Mouse (Mus musculus): ENCODE measurements around the gene Wwox. TPM values are rescaled to one million over a fixed set of nuclear protein-coding genes. Genes with fewer than 3 reads are reported as not detected.

Wwox gene
- polyA plus RNA-seq, 1 experiment from 2014 or later = 10.3 TPM

GRCm38 (mm10) chr8:114849461-114849860, 410.0 kb downstream of the Wwox start:
- Histone ChIP-seq H3K36me3 (ENCODE audit: control insufficient read depth, insufficient read depth, low read length) (no peaks in the 10 kb centered on the region), H3K4me2 (no peak overlapping the region), H3K9me3 (replicated peaks; ENCODE audit: control insufficient read depth, low read length) (no peaks in the 10 kb centered on the region), H3K9ac (ENCODE audit: low read depth, low read length) (no peak overlapping the region), H3K27me3 (ENCODE audit: control insufficient read depth, insufficient read depth, low read length) (no peaks in the 10 kb centered on the region; the same call in 1 of the 2 replicates), H3K4me3 (ENCODE audit: low read depth, low read length) (no peak overlapping the region), H3K4me1 (ENCODE audit: control insufficient read depth, insufficient read depth, low read length) (no peaks in the 10 kb centered on the region), H3K27ac (ENCODE audit: low read depth, low read length) (no peak overlapping the region)
- ATAC-seq (replicated peaks; ENCODE audit: insufficient number of reproducible peaks, low FRiP score, low TSS enrichment) = no peak
- 79% methylated on average over 9 of the region's 9 CpGs for WGBS (ENCODE audit: insufficient replicate concordance)

GRCm38 (mm10) chr8:114850014-114850870, 410.8 kb downstream of the Wwox start:
- H3K4me2 ChIP-seq = no peak overlapping the region; the same call in 1 of the 2 replicates
- H3K36me3 ChIP-seq (ENCODE audit: control insufficient read depth, insufficient read depth, low read length) = no peaks in the 10 kb centered on the region
- H3K9ac ChIP-seq (ENCODE audit: low read depth, low read length) = no peak overlapping the region
- no peak for ATAC-seq (replicated peaks; ENCODE audit: insufficient number of reproducible peaks, low FRiP score, low TSS enrichment)
- no peaks in the 10 kb centered on the region; the same call in 1 of the 2 replicates for H3K27me3 ChIP-seq (ENCODE audit: control insufficient read depth, insufficient read depth, low read length)
- H3K4me3 ChIP-seq (ENCODE audit: low read depth, low read length) = no peak overlapping the region
- no peaks in the 10 kb centered on the region for H3K4me1 ChIP-seq (ENCODE audit: control insufficient read depth, insufficient read depth, low read length)
- WGBS (ENCODE audit: insufficient replicate concordance) = 43% methylated on average over 15 of the region's 15 CpGs
- no peak overlapping the region for H3K27ac ChIP-seq (ENCODE audit: low read depth, low read length)
- no peaks in the 10 kb centered on the region for H3K9me3 ChIP-seq (replicated peaks; ENCODE audit: control insufficient read depth, low read length)

GRCm38 (mm10) chr8:114853765-114854164, 414.3 kb downstream of the Wwox start:
- Histone ChIP-seq H3K4me2 (no peak overlapping the region), H3K4me1 (ENCODE audit: control insufficient read depth, insufficient read depth, low read length) (no peaks in the 10 kb centered on the region), H3K4me3 (ENCODE audit: low read depth, low read length) (no peak overlapping the region), H3K36me3 (ENCODE audit: control insufficient read depth, insufficient read depth, low read length) (no peaks in the 10 kb centered on the region), H3K9ac (ENCODE audit: low read depth, low read length) (no peak overlapping the region), H3K27ac (ENCODE audit: low read depth, low read length) (no peak overlapping the region), H3K9me3 (replicated peaks; ENCODE audit: control insufficient read depth, low read length) (no peaks in the 10 kb centered on the region), H3K27me3 (ENCODE audit: control insufficient read depth, insufficient read depth, low read length) (no peaks in the 10 kb centered on the region)
- WGBS (ENCODE audit: insufficient replicate concordance) = 79% methylated on average over 4 of the region's 4 CpGs
- ATAC-seq (replicated peaks; ENCODE audit: insufficient number of reproducible peaks, low FRiP score, low TSS enrichment) = no peak

GRCm38 (mm10) chr8:114855833-114856232, 416.4 kb downstream of the Wwox start:
- Histone ChIP-seq H3K4me2 (no peak overlapping the region), H3K27ac (ENCODE audit: low read depth, low read length) (no peak overlapping the region), H3K27me3 (ENCODE audit: control insufficient read depth, insufficient read depth, low read length) (no peaks in the 10 kb centered on the region), H3K4me1 (ENCODE audit: control insufficient read depth, insufficient read depth, low read length) (no peaks in the 10 kb centered on the region), H3K36me3 (ENCODE audit: control insufficient read depth, insufficient read depth, low read length) (no peaks in the 10 kb centered on the region), H3K4me3 (ENCODE audit: low read depth, low read length) (no peak overlapping the region), H3K9me3 (replicated peaks; ENCODE audit: control insufficient read depth, low read length) (no peaks in the 10 kb centered on the region), H3K9ac (ENCODE audit: low read depth, low read length) (no peak overlapping the region)
- 57% methylated on average over 7 of the region's 7 CpGs for WGBS (ENCODE audit: insufficient replicate concordance)
- no peak for ATAC-seq (replicated peaks; ENCODE audit: insufficient number of reproducible peaks, low FRiP score, low TSS enrichment)

- Histone ChIP-seq H3K9me3 (replicated peaks; ENCODE audit: control insufficient read depth, low read length) (no peaks in the 10 kb centered on the region), H3K9ac (ENCODE audit: low read depth, low read length) (no peak overlapping the region), H3K36me3 (ENCODE audit: control insufficient read depth, insufficient read depth, low read length) (no peaks in the 10 kb centered on the region), H3K4me3 (ENCODE audit: low read depth, low read length) (no peak overlapping the region), H3K27ac (ENCODE audit: low read depth, low read length) (no peak overlapping the region), H3K27me3 (ENCODE audit: control insufficient read depth, insufficient read depth, low read length) (no peaks in the 10 kb centered on the region), H3K4me2 (no peak overlapping the region), H3K4me1 (ENCODE audit: control insufficient read depth, insufficient read depth, low read length) (no peaks in the 10 kb centered on the region)
- 75% methylated on average over 3 of the region's 3 CpGs for WGBS (ENCODE audit: insufficient replicate concordance)
- no peak for ATAC-seq (replicated peaks; ENCODE audit: insufficient number of reproducible peaks, low FRiP score, low TSS enrichment)
Measured at GRCm38 (mm10) chr8:114865911-114866310, 426.5 kb downstream of the Wwox start.

- Histone ChIP-seq H3K4me2 (no peak overlapping the region), H3K36me3 (ENCODE audit: control insufficient read depth, insufficient read depth, low read length) (no peaks in the 10 kb centered on the region), H3K27me3 (ENCODE audit: control insufficient read depth, insufficient read depth, low read length) (no peaks in the 10 kb centered on the region), H3K4me1 (ENCODE audit: control insufficient read depth, insufficient read depth, low read length) (no peaks in the 10 kb centered on the region), H3K9ac (ENCODE audit: low read depth, low read length) (no peak overlapping the region), H3K4me3 (ENCODE audit: low read depth, low read length) (no peak overlapping the region), H3K27ac (ENCODE audit: low read depth, low read length) (no peak overlapping the region), H3K9me3 (replicated peaks; ENCODE audit: control insufficient read depth, low read length) (no peaks in the 10 kb centered on the region)
- ATAC-seq (replicated peaks; ENCODE audit: insufficient number of reproducible peaks, low FRiP score, low TSS enrichment) = no peak
- WGBS (ENCODE audit: insufficient replicate concordance) = 86% methylated on average over 6 of the region's 6 CpGs
Measured at GRCm38 (mm10) chr8:114869321-114869720, 429.9 kb downstream of the Wwox start.

GRCm38 (mm10) chr8:114870410-114870809, 431.0 kb downstream of the Wwox start:
- H3K9me3 ChIP-seq (replicated peaks; ENCODE audit: control insufficient read depth, low read length) = no peaks in the 10 kb centered on the region
- H3K4me2 ChIP-seq = no peak overlapping the region
- H3K4me1 ChIP-seq (ENCODE audit: control insufficient read depth, insufficient read depth, low read length) = no peaks in the 10 kb centered on the region
- H3K4me3 ChIP-seq (ENCODE audit: low read depth, low read length) = no peak overlapping the region
- H3K27me3 ChIP-seq (ENCODE audit: control insufficient read depth, insufficient read depth, low read length) = no peaks in the 10 kb centered on the region
- WGBS (ENCODE audit: insufficient replicate concordance) = 81% methylated on average over 8 of the region's 8 CpGs
- ATAC-seq (replicated peaks; ENCODE audit: insufficient number of reproducible peaks, low FRiP score, low TSS enrichment) = no peak
- H3K36me3 ChIP-seq (ENCODE audit: control insufficient read depth, insufficient read depth, low read length) = no peaks in the 10 kb centered on the region
- no peak overlapping the region for H3K9ac ChIP-seq (ENCODE audit: low read depth, low read length)
- H3K27ac ChIP-seq (ENCODE audit: low read depth, low read length) = no peak overlapping the region

GRCm38 (mm10) chr8:114872491-114872890, 433.0 kb downstream of the Wwox start:
- 75% methylated on average over 3 of the region's 3 CpGs for WGBS (ENCODE audit: insufficient replicate concordance)
- no peak overlapping the region for H3K9ac ChIP-seq (ENCODE audit: low read depth, low read length)
- no peak overlapping the region for H3K4me2 ChIP-seq
- H3K27me3 ChIP-seq (ENCODE audit: control insufficient read depth, insufficient read depth, low read length) = no peaks in the 10 kb centered on the region
- H3K27ac ChIP-seq (ENCODE audit: low read depth, low read length) = no peak overlapping the region
- ATAC-seq (replicated peaks; ENCODE audit: insufficient number of reproducible peaks, low FRiP score, low TSS enrichment) = no peak
- H3K9me3 ChIP-seq (replicated peaks; ENCODE audit: control insufficient read depth, low read length) = no peaks in the 10 kb centered on the region
- no peak overlapping the region for H3K4me3 ChIP-seq (ENCODE audit: low read depth, low read length)
- no peaks in the 10 kb centered on the region for H3K36me3 ChIP-seq (ENCODE audit: control insufficient read depth, insufficient read depth, low read length)
- peaks cover 11% of the 10 kb centered on the region for H3K4me1 ChIP-seq (ENCODE audit: control insufficient read depth, insufficient read depth, low read length)

GRCm38 (mm10) chr8:114875161-114875560, 435.7 kb downstream of the Wwox start:
- no peaks in the 10 kb centered on the region for H3K9me3 ChIP-seq (replicated peaks; ENCODE audit: control insufficient read depth, low read length)
- H3K36me3 ChIP-seq (ENCODE audit: control insufficient read depth, insufficient read depth, low read length) = no peaks in the 10 kb centered on the region
- H3K4me1 ChIP-seq (ENCODE audit: control insufficient read depth, insufficient read depth, low read length) = peaks cover 34% of the 10 kb centered on the region
- 68% methylated on average over 5 of the region's 5 CpGs for WGBS (ENCODE audit: insufficient replicate concordance)
- no peak overlapping the region for H3K4me3 ChIP-seq (ENCODE audit: low read depth, low read length)
- no peak overlapping the region for H3K27ac ChIP-seq (ENCODE audit: low read depth, low read length)
- ATAC-seq (replicated peaks; ENCODE audit: insufficient number of reproducible peaks, low FRiP score, low TSS enrichment) = no peak
- no peak overlapping the region for H3K9ac ChIP-seq (ENCODE audit: low read depth, low read length)
- no peak overlapping the region for H3K4me2 ChIP-seq
- H3K27me3 ChIP-seq (ENCODE audit: control insufficient read depth, insufficient read depth, low read length) = no peaks in the 10 kb centered on the region
